Comparison of ENCODE assay signal across 9 mouse cellular contexts in the genomic region with DNA sequence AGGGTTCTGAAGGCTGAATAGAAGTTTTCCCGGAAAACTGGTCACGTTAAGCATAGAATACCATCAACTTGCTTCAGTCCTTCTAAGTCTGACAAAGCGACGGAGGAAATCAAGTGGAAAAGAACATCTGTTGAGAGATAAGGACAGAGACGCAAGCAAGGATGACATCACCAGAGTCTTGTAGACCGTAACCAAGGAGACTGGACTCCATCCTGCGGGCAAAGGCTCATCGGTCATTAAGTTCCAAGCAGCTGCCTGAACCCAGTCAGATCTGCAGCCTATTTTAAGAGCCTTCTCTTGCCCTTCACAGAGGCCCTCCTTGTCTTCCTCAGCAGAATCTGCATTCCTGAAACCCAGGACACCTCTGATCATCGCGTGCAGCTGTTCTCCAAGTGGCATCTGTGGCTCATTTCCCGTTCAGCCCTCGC.
A peak's percentile ranks its signal among the peaks of the same experiment; 100 is the strongest.
DNase-seq lines count a peak whose midpoint lies in the region; ATAC-seq and TF ChIP-seq lines count a peak whose summit lies in the region.
"Had no signal": no experiment of that assay in that cellular context is flagged by ENCODE, and none has a peak within 500 bp of the region (broad histone marks: within the 10 kb centered on the region; RNA-seq: fewer than 3 reads in every experiment).

No protein-coding gene starts in this region.

- H3K4me3 ChIP-seq in midbrain, embryonic 11.5 days (ENCODE audit: low read depth, low read length): no peak overlapping the region
- H3K4me3 ChIP-seq in midbrain, postnatal 0 days (ENCODE audit: low read depth, low read length): no peak overlapping the region
- H3K4me3 ChIP-seq in hindbrain, embryonic 16.5 days (ENCODE audit: low read length): no peak overlapping the region

- H3K4me2 ChIP-seq in midbrain, embryonic 11.5 days: no peak overlapping the region
- H3K4me2 ChIP-seq in midbrain, postnatal 0 days (ENCODE audit: low read depth, low read length, poor library complexity, severe bottlenecking): no peak overlapping the region
- H3K4me2 ChIP-seq in hindbrain, embryonic 16.5 days (ENCODE audit: low read length): no peak overlapping the region

- peak overlapping the region; percentile 45 for H3K27ac ChIP-seq in midbrain, embryonic 11.5 days (ENCODE audit: low read depth, low read length)
- no peak overlapping the region for H3K27ac ChIP-seq in midbrain, postnatal 0 days (ENCODE audit: low read depth, low read length)
- H3K27ac ChIP-seq in hindbrain, embryonic 16.5 days (ENCODE audit: low read depth, low read length): peak overlapping the region; percentile 62

- H3K9me3 ChIP-seq in midbrain, embryonic 11.5 days (ENCODE audit: control insufficient read depth, low read length): no peaks in the 10 kb centered on the region
- no peaks in the 10 kb centered on the region for H3K9me3 ChIP-seq in midbrain, postnatal 0 days (ENCODE audit: low read length)
- no peaks in the 10 kb centered on the region for H3K9me3 ChIP-seq in hindbrain, embryonic 16.5 days (ENCODE audit: control insufficient read depth, low read length)

- H3K4me1 ChIP-seq in midbrain, embryonic 11.5 days (ENCODE audit: control insufficient read depth, insufficient read depth, low read length): peaks cover 44% of the 10 kb centered on the region
- peaks cover 8% of the 10 kb centered on the region for H3K4me1 ChIP-seq in midbrain, postnatal 0 days (ENCODE audit: insufficient read depth, low read length)
- H3K4me1 ChIP-seq in hindbrain, embryonic 16.5 days (ENCODE audit: control insufficient read depth, insufficient read depth, low read depth, low read length): peaks cover 16% of the 10 kb centered on the region

- ATAC-seq in midbrain, embryonic 11.5 days (ENCODE audit: low FRiP score): no peak
- ATAC-seq in midbrain, postnatal 0 days (ENCODE audit: low FRiP score): no peak
- ATAC-seq in hindbrain, embryonic 16.5 days: no peak
- no peak for ATAC-seq in frontal cortex, adult (ENCODE audit: low TSS enrichment)

- H3K9ac ChIP-seq in midbrain, embryonic 11.5 days (ENCODE audit: low read length): no peak overlapping the region
- no peak overlapping the region for H3K9ac ChIP-seq in midbrain, postnatal 0 days (replicated peaks; ENCODE audit: low read length, poor library complexity, severe bottlenecking)
- H3K9ac ChIP-seq in hindbrain, embryonic 16.5 days (ENCODE audit: low read depth, low read length): no peak overlapping the region

- 59% methylated on average over 12 of the region's 12 CpGs for WGBS in midbrain, embryonic 11.5 days
- 63% methylated on average over 12 of the region's 12 CpGs for WGBS in midbrain, postnatal 0 days
- 53% methylated on average over 12 of the region's 12 CpGs for WGBS in hindbrain, embryonic 16.5 days

- peak; percentile 67 for DNase-seq in gastrocnemius, adult 18-20 months (ENCODE audit: low spot score)
- DNase-seq in gastrocnemius, postnatal 4 days (ENCODE audit: low spot score in 2 of 2): no peak
- DNase-seq in midbrain, embryonic 11.5 days (ENCODE audit: low spot score, missing footprints): no peak
- DNase-seq in midbrain, postnatal 0 days (ENCODE audit: low spot score): no peak
- DNase-seq in skeletal muscle tissue, adult 2 months (ENCODE audit: low read depth, low spot score): peak; percentile 76
- no peak for DNase-seq in adrenal gland, adult 18-20 months (ENCODE audit: low spot score in 2 of 2)
- DNase-seq: lung, postnatal 14 days had no signal

- 0 out of 2 replicates have a peak, but pooled peaks cover 2% of the 10 kb centered on the region for H3K36me3 ChIP-seq in midbrain, embryonic 11.5 days (ENCODE audit: control insufficient read depth, insufficient read depth, low read length)
- H3K36me3 ChIP-seq in midbrain, postnatal 0 days (ENCODE audit: insufficient read depth, low read length): no peaks in the 10 kb centered on the region
- no peaks in the 10 kb centered on the region for H3K36me3 ChIP-seq in hindbrain, embryonic 16.5 days (ENCODE audit: control insufficient read depth, insufficient read depth, low read length)

- no peak for TF ChIP-seq CTCF in midbrain, postnatal 0 days (IDR thresholded peaks at IDR 0.05)

- H3K27me3 ChIP-seq in midbrain, embryonic 11.5 days (ENCODE audit: control insufficient read depth, insufficient read depth, low read length): no peaks in the 10 kb centered on the region
- no peaks in the 10 kb centered on the region for H3K27me3 ChIP-seq in midbrain, postnatal 0 days (ENCODE audit: insufficient read depth, low read length)
- H3K27me3 ChIP-seq in hindbrain, embryonic 16.5 days (replicated peaks; ENCODE audit: control insufficient read depth, insufficient read depth, low read length): no peaks in the 10 kb centered on the region

Comparison
In these comparisons a context has a peak if more than half of its experiments do, and no peak if none do; other contexts are left out.
1. DNase-seq: peak in gastrocnemius, adult 18-20 months (single experiment) and skeletal muscle tissue, adult 2 months (single experiment); none in gastrocnemius, postnatal 4 days (0 of 2), midbrain, embryonic 11.5 days (single experiment), midbrain, postnatal 0 days (single experiment) and adrenal gland, adult 18-20 months (0 of 2).